Mouse (Mus musculus): Measurements from ENCODE around the gene Homer1.

Gene Homer1

DNA sequence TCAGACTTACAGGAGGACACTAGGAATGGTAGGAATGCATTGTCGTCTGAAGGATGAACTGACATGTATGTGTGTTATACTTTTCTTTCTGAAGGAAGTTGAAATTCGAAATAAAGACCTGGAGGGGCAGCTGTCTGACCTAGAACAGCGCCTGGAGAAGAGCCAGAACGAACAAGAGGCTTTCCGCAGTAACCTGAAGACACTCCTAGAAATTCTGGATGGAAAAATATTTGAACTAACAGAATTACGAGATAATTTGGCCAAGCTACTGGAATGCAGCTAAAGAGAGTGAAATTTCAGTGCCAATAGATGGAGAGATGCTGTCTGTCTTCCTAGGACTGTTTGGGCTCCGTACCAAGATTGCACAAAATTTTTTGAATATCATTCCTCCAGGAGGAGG lies 102.5 kb downstream of the Homer1 start:
- DNase-seq, result no peak

DNA sequence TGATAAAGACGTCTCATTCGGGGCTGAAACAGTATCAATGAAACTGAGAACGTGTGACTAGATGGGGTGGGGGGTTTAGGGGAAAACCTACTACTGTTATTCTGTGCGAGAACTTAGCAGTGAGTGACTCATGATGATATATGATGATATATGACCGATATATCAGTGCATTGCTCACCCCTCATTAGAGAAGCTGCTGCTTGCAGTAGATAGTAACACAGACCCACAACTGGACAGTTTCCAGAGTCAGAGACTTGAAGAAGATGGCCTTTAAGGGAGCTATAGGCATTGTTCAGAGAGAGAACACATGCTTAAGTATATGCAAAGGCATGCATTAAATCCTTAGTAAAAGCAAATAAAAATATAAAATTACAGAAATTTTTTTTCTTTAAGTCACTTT lies 107.4 kb downstream of the Homer1 start:
- no peak for DNase-seq

DNA sequence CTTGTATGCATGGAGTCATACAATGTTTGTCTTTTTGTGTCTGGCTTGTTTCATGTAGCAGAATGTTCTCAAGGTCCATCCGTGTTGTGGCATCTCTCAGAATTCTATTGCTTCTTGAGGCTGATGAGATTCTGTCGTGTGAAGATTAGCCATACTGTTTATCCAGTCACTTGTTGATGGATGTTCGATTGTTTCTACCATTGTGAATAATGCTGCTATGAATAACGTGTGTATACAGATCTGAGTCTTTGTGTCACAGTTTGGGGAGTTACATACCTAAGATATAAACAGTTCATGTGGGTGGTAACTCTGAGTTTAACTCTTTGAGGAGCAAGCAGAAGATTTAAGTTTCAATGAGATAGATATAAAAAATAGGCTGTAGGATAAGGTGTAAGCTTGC lies 110.9 kb downstream of the Homer1 start:
- no peak for DNase-seq

DNA sequence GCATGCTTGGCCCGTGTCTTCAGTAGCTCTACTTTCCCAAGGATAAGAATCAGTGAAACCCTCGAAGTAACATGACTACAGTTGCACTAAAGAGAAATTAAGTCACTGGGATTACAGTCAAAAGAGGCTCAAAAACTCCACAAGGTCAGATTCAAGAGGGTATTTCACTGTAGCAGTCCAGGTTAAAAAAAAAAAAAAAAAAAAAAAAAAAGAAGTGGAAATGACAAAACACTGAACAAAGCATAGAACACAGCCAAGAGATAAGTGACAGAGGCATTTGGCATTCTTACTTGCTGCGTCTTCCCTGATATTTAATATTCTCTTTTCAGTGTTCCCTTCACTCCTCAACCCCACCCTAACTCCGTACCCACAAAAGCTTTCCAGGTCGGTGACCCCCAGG lies 115.6 kb downstream of the Homer1 start:
- DNase-seq, result no peak

DNA sequence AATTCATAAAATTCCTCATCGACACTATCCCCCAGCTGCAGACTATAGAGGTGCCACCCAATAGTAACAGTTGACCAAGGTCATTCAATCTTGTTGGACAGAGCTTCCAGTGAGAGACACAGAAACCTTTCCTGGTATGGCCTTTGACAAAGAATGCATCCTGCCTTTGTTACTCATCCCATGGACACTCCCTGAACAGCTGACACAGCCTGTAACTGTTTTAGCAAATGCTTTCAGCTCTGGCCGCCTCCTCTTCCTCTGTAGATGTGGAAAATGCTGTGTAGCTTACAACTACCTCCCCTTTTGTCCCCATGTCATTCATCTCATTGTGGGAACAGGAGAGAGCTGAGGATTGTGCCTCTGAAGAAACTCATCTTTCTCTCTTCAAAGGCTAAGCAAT lies 118.9 kb downstream of the Homer1 start:
- DNase-seq, result no peak

DNA sequence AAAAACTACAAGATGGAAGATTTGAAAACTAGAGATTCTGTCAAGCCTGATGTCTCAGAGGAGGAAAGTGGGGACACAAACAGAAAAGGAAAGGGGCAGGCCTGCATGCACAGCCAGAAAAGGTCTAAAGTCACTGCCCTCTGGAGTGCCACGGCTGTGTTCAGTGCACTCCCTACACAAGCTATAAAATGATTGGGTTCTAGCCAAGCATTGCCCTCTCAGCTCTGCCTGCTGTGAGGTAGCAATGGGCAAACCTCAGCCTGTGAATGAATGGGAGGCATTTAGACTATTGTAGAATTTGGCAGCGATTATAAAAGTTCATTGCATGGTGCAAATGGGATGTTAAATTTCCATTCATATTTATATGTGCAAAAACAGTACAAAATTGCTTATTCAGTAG lies 120.3 kb downstream of the Homer1 start:
- DNase-seq, result no peak

DNA sequence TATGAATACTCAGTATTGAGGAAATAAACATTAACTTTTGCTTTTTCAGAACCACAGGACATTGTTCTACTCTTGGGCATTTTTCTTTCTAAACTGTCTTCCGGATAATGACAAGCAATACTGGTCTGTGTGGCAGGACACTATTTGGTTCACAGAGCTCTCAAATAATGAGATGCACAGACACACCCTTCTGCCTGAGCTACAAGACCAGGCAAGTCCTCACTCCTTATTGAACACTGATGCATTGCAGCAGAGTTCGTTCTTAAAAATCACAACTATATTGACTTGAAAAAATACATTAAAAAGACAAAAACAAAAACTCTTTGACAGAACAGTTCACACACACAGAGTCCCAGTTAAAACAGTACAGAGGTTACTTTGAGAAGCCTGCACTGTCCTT lies 123.8 kb downstream of the Homer1 start:
- DNase-seq, result no peak

DNA sequence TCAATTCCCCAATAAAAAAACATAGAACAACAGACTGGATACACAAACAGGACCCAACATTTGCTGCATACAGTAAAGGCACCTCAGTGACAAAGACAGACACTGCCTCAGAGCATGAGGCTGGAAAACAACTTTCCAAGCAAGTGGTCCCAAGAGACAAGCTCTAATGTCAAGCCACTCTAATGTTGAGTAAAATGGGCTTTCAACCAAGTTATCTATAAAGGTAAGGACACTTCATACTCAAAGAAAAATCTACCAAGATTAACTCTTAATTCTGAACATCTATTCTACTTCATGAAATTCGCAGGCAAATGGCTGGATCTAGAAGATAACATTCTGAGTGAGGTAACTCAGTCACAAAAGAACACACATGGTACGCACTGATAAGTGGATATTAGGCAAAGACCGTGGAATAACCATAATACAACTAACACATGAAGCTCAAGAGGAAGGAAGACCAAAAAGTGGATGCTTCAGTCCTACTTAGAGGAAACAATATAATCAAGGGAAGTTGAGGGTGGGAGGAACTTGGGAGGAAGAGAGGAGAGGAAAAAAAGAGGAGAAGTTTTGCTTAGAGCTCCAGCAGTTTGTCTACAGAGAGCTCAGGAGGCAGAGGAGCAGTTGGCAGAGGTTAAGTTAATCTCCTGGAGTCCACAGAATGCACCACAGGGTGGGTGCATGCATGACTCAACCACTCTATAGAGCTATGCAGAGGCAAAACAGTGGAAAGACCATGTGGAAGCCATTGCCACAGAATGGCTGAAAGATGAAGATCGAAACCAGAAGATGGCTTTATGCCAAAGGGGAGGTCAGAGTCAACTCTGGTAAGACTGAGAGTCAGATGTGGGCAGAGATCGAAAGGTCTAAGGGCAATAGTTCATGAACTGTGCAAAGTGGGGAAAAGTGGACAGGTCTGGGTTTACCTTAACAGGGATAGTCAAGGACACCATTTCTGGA lies 128.8 kb downstream of the Homer1 start:
- no peak for DNase-seq

DNA sequence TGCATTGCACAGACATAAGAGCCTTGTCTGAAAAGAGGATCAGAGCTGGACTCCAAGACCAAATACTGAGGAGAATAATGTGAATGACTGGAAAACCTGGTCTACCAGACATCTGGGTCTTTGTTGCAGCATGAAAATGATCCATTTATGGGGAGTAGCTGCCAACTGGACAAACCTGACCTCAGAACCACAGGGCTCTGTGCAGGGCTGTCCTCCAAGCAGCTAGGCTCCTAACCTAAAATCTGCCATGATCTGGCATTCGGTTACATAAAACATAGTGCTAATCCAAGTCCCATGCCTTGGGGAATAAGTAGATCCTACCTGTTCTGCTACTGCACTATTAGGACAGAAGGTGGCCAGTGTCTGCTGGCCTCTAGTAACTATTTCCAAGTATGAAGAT lies 129.8 kb downstream of the Homer1 start:
- DNase-seq, result no peak

DNA sequence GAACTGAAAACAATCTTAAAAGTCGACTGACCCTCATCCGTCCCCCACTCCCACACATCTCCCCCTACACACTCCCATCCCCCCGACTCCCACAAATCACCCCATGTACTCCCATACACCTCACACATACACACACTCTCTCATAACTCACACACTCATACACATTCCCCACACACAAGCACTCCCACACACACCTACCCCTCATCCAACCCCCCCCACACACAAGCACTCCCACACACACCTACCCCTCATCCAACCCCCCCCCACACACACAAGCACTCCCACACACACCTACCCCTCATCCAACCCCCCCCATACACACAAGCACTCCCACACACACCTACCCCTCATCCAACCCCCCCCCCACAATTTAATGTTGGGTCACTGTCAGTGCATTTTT lies 140.7 kb downstream of the Homer1 start:
- DNase-seq, result no peak

DNA sequence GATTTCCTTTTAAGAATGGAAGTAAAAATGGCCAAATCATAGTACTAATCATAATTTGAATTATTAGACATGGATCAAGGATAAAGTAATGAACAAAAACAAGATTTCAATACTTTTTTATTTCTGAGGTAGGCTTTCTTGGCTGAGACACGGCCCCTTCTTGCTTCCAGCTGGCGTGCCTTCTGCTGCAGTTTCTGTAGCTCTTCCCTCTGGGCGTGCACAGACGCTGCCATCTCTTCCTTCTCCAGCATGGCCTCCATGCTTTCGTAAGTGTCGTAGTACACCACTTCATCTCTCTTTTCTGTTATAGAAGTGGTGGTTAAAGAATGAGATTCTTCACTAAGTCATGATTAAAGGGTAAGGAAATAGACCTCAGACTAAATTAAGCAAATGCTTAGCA lies 153.8 kb downstream of the Homer1 start:
- no peak for DNase-seq
